Mouse (Mus musculus): ENCODE results near the gene Sdhc. TPM values are rescaled to one million over a fixed set of nuclear protein-coding genes. Genes with fewer than 3 reads are reported as not detected.
A peak's percentile ranks its signal among the peaks of the same experiment; 100 is the strongest.
"Not testable (repeated sequence)": the region's sequence is repeated elsewhere in the genome, so short reads cannot be mapped to it uniquely, and the experiment has no call there.

Gene Sdhc
- polyA plus RNA-seq, 1 experiment from 2014 or later, result 334 TPM

- Histone ChIP-seq H3K27me3 (ENCODE audit: control insufficient read depth, insufficient read depth, low read length) (peaks cover 4% of the 10 kb centered on the region), H3K4me3 (ENCODE audit: low read depth, low read length) (no peak overlapping the region), H3K36me3 (ENCODE audit: control insufficient read depth, insufficient read depth, low read length) (no peaks in the 10 kb centered on the region), H3K9me3 (ENCODE audit: control insufficient read depth, low read length) (no peaks in the 10 kb centered on the region), H3K4me2 (ENCODE audit: low read depth, low read length) (no peak overlapping the region), H3K9ac (replicated peaks; ENCODE audit: low read depth, low read length) (no peak overlapping the region), H3K27ac (ENCODE audit: low read depth, low read length) (no peak overlapping the region), H3K4me1 (ENCODE audit: control insufficient read depth, insufficient read depth, low read length) (no peaks in the 10 kb centered on the region)
- ATAC-seq (ENCODE audit: low read depth), result no peak
Observed at GRCm38 (mm10) chr1:171157965-171158364, 7.6 kb upstream of the Sdhc start.

GRCm38 (mm10) chr1:171156644-171157043, 6.2 kb upstream of the Sdhc start:
- Histone ChIP-seq H3K9me3 (ENCODE audit: control insufficient read depth, low read length) (no peaks in the 10 kb centered on the region), H3K27ac (ENCODE audit: low read depth, low read length) (no peak overlapping the region), H3K27me3 (ENCODE audit: control insufficient read depth, insufficient read depth, low read length) (peaks cover 4% of the 10 kb centered on the region), H3K4me1 (ENCODE audit: control insufficient read depth, insufficient read depth, low read length) (no peaks in the 10 kb centered on the region; the same call in 1 of the 2 replicates), H3K4me2 (ENCODE audit: low read depth, low read length) (no peak overlapping the region), H3K36me3 (ENCODE audit: control insufficient read depth, insufficient read depth, low read length) (no peaks in the 10 kb centered on the region), H3K9ac (replicated peaks; ENCODE audit: low read depth, low read length) (no peak overlapping the region), H3K4me3 (ENCODE audit: low read depth, low read length) (no peak overlapping the region)
- ATAC-seq (ENCODE audit: low read depth), result no peak
- WGBS, result 58% methylated on average over 3 of the region's 3 CpGs

- no peaks in the 10 kb centered on the region for H3K27me3 ChIP-seq (ENCODE audit: control insufficient read depth, insufficient read depth, low read length)
- no peaks in the 10 kb centered on the region for H3K36me3 ChIP-seq (ENCODE audit: control insufficient read depth, insufficient read depth, low read length)
- H3K27ac ChIP-seq (ENCODE audit: low read depth, low read length), result no peak overlapping the region
- H3K9ac ChIP-seq (replicated peaks; ENCODE audit: low read depth, low read length), result no peak overlapping the region
- WGBS, result 80% methylated on average over 4 of the region's 4 CpGs
- no peak overlapping the region for H3K4me3 ChIP-seq (ENCODE audit: low read depth, low read length)
- peaks cover 16% of the 10 kb centered on the region for H3K4me1 ChIP-seq (ENCODE audit: control insufficient read depth, insufficient read depth, low read length)
- no peak overlapping the region for H3K4me2 ChIP-seq (ENCODE audit: low read depth, low read length)
- H3K9me3 ChIP-seq (ENCODE audit: control insufficient read depth, low read length), result no peaks in the 10 kb centered on the region
- no peak for ATAC-seq (ENCODE audit: low read depth)
Observed at GRCm38 (mm10) chr1:171151966-171152365, 1.6 kb upstream of the Sdhc start.

GRCm38 (mm10) chr1:171150838-171151391, 512 bp upstream of the Sdhc start:
- WGBS, result 5% methylated on average over 18 of the region's 18 CpGs
- H3K9ac ChIP-seq (replicated peaks; ENCODE audit: low read depth, low read length), result peak overlapping the region; percentile 86
- H3K36me3 ChIP-seq (ENCODE audit: control insufficient read depth, insufficient read depth, low read length), result no peaks in the 10 kb centered on the region
- H3K4me1 ChIP-seq (ENCODE audit: control insufficient read depth, insufficient read depth, low read length), result peaks cover 16% of the 10 kb centered on the region
- peak; percentile 45; the same call in 1 of the 2 replicates for ATAC-seq (ENCODE audit: low read depth)
- H3K27me3 ChIP-seq (ENCODE audit: control insufficient read depth, insufficient read depth, low read length), result no peaks in the 10 kb centered on the region
- H3K27ac ChIP-seq (ENCODE audit: low read depth, low read length), result peak overlapping the region; percentile 82
- H3K4me3 ChIP-seq (ENCODE audit: low read depth, low read length), result peak overlapping the region; percentile 77
- H3K9me3 ChIP-seq (ENCODE audit: control insufficient read depth, low read length), result no peaks in the 10 kb centered on the region
- peak overlapping the region; percentile 90 for H3K4me2 ChIP-seq (ENCODE audit: low read depth, low read length)

GRCm38 (mm10) chr1:171142981-171143380, 7.4 kb downstream of the Sdhc start:
- H3K4me2 ChIP-seq (ENCODE audit: low read depth, low read length); H3K9me3 ChIP-seq (ENCODE audit: control insufficient read depth, low read length); H3K4me3 ChIP-seq (ENCODE audit: low read depth, low read length); H3K27me3 ChIP-seq (ENCODE audit: control insufficient read depth, insufficient read depth, low read length); H3K9ac ChIP-seq (replicated peaks; ENCODE audit: low read depth, low read length); ATAC-seq (ENCODE audit: low read depth); H3K27ac ChIP-seq (ENCODE audit: low read depth, low read length); H3K4me1 ChIP-seq (ENCODE audit: control insufficient read depth, insufficient read depth, low read length): not testable (repeated sequence)
- 88% methylated on average over 9 of the region's 11 CpGs for WGBS
- H3K36me3 ChIP-seq (ENCODE audit: control insufficient read depth, insufficient read depth, low read length), result peaks cover 28% of the 10 kb centered on the region

- not testable (repeated sequence) for H3K9me3 ChIP-seq (ENCODE audit: control insufficient read depth, low read length); H3K4me2 ChIP-seq (ENCODE audit: low read depth, low read length); H3K9ac ChIP-seq (replicated peaks; ENCODE audit: low read depth, low read length); H3K4me3 ChIP-seq (ENCODE audit: low read depth, low read length); H3K27ac ChIP-seq (ENCODE audit: low read depth, low read length); H3K27me3 ChIP-seq (ENCODE audit: control insufficient read depth, insufficient read depth, low read length); ATAC-seq (ENCODE audit: low read depth); H3K4me1 ChIP-seq (ENCODE audit: control insufficient read depth, insufficient read depth, low read length)
- WGBS, result 76% methylated on average over 8 of the region's 8 CpGs
- H3K36me3 ChIP-seq (ENCODE audit: control insufficient read depth, insufficient read depth, low read length), result peaks cover 54% of the 10 kb centered on the region
Observed at GRCm38 (mm10) chr1:171137486-171138155, 12.8 kb downstream of the Sdhc start.

- Histone ChIP-seq H3K27me3 (ENCODE audit: control insufficient read depth, insufficient read depth, low read length) (no peaks in the 10 kb centered on the region), H3K9ac (replicated peaks; ENCODE audit: low read depth, low read length) (no peak overlapping the region), H3K4me3 (ENCODE audit: low read depth, low read length) (no peak overlapping the region), H3K27ac (ENCODE audit: low read depth, low read length) (no peak overlapping the region), H3K4me1 (ENCODE audit: control insufficient read depth, insufficient read depth, low read length) (no peaks in the 10 kb centered on the region), H3K4me2 (ENCODE audit: low read depth, low read length) (no peak overlapping the region), H3K36me3 (ENCODE audit: control insufficient read depth, insufficient read depth, low read length) (peaks cover 42% of the 10 kb centered on the region), H3K9me3 (ENCODE audit: control insufficient read depth, low read length) (no peaks in the 10 kb centered on the region)
- 98% methylated on average over 2 of the region's 2 CpGs for WGBS
- ATAC-seq (ENCODE audit: low read depth), result no peak
Observed at GRCm38 (mm10) chr1:171135600-171135999, 14.8 kb downstream of the Sdhc start.

GRCm38 (mm10) chr1:171130971-171131370, 19.4 kb downstream of the Sdhc start:
- ATAC-seq (ENCODE audit: low read depth), result no peak
- WGBS, result 100% methylated on average over 1 of the region's 1 CpGs
- peaks cover 43% of the 10 kb centered on the region for H3K36me3 ChIP-seq (ENCODE audit: control insufficient read depth, insufficient read depth, low read length)

GRCm38 (mm10) chr1:171129251-171129650, 21.2 kb downstream of the Sdhc start:
- Histone ChIP-seq H3K9ac (replicated peaks; ENCODE audit: low read depth, low read length) (no peak overlapping the region), H3K27me3 (ENCODE audit: control insufficient read depth, insufficient read depth, low read length) (no peaks in the 10 kb centered on the region), H3K4me2 (ENCODE audit: low read depth, low read length) (no peak overlapping the region), H3K4me3 (ENCODE audit: low read depth, low read length) (no peak overlapping the region), H3K4me1 (ENCODE audit: control insufficient read depth, insufficient read depth, low read length) (no peaks in the 10 kb centered on the region), H3K36me3 (ENCODE audit: control insufficient read depth, insufficient read depth, low read length) (peaks cover 33% of the 10 kb centered on the region), H3K27ac (ENCODE audit: low read depth, low read length) (no peak overlapping the region), H3K9me3 (ENCODE audit: control insufficient read depth, low read length) (no peaks in the 10 kb centered on the region)
- peak; percentile 44; the same call in 1 of the 2 replicates for ATAC-seq (ENCODE audit: low read depth)
- WGBS, result 59% methylated on average over 7 of the region's 7 CpGs

More at GRCm38 (mm10) chr1:171130971-171131370, 19.4 kb downstream of the Sdhc start:
- H3K4me3 ChIP-seq (ENCODE audit: low read depth, low read length), result no peak overlapping the region
- H3K27me3 ChIP-seq (ENCODE audit: control insufficient read depth, insufficient read depth, low read length), result no peaks in the 10 kb centered on the region
- no peaks in the 10 kb centered on the region for H3K9me3 ChIP-seq (ENCODE audit: control insufficient read depth, low read length)
- H3K9ac ChIP-seq (replicated peaks; ENCODE audit: low read depth, low read length), result no peak overlapping the region
- H3K4me1 ChIP-seq (ENCODE audit: control insufficient read depth, insufficient read depth, low read length), result no peaks in the 10 kb centered on the region
- no peak overlapping the region for H3K27ac ChIP-seq (ENCODE audit: low read depth, low read length)
- H3K4me2 ChIP-seq (ENCODE audit: low read depth, low read length), result no peak overlapping the region
